Mouse (Mus musculus) CH12.LX (cell line): Measurements from ENCODE around the gene Sod3. TPM values are rescaled to one million over a fixed set of nuclear protein-coding genes. Genes with fewer than 3 reads are reported as not detected.

Experiments used
- DNase-seq: peaks from one replicate; pipeline ENCODE4 v3.0.0-alpha.2; 2013; ENCODE audit errors: extremely low read depth
- H3K27ac ChIP-seq: 2 replicates; pipeline ENCODE4 v1.5.1; 2012; ENCODE audit warnings: low read depth, mild to moderate bottlenecking, control low read depth, moderate library complexity; ENCODE audit not compliant: insufficient read depth
- H3K27me3 ChIP-seq: replicated peaks from 2 replicates; pipeline ENCODE3; 2012; ENCODE audit warnings: inconsistent platforms
- H3K36me3 ChIP-seq, 2 experiments: replicated peaks in 1 of 2; 2 replicates each; pipeline versions ENCODE3 to v1.6.1; 2012; ENCODE audit warnings: inconsistent platforms in 1 of 2, low read length in 1 of 2, mild to moderate bottlenecking in 1 of 2, mixed read lengths in 1 of 2, moderate library complexity in 1 of 2; ENCODE audit not compliant: control insufficient read depth in 1 of 2, insufficient read depth in 1 of 2
- H3K4me1 ChIP-seq, 2 experiments: 2 replicates each; pipeline ENCODE4 v1.6.1; 2012; ENCODE audit warnings: inconsistent platforms in 1 of 2, moderate library complexity in 1 of 2; ENCODE audit not compliant: insufficient read depth in 2 of 2, control insufficient read depth in 1 of 2
- H3K4me2 ChIP-seq: 2 replicates; pipeline ENCODE4 v1.6.1; 2012; ENCODE audit warnings: low read depth, mild to moderate bottlenecking, control low read depth; ENCODE audit not compliant: poor library complexity, insufficient read depth, severe bottlenecking
- H3K4me3 ChIP-seq, 3 experiments: fragments of 150-350 bp in 1 of 3; sonication (generic) in 1 of 3; replicated peaks in 1 of 3; 2 replicates each; pipeline versions ENCODE3 to v1.5.1; 2011 to 2012; ENCODE audit warnings: low read depth in 2 of 3, low read length in 2 of 3, mild to moderate bottlenecking in 2 of 3, moderate library complexity in 2 of 3, control low read depth in 1 of 3, improper control_type of control experiment in 1 of 3, inconsistent platforms in 1 of 3, mixed read lengths in 1 of 3; ENCODE audit not compliant: poor library complexity in 1 of 3
- H3K79me2 ChIP-seq: replicated peaks from 2 replicates; pipeline ENCODE4 v1.6.1; 2012; ENCODE audit warnings: mild to moderate bottlenecking, moderate library complexity; ENCODE audit not compliant: control insufficient read depth, poor library complexity, insufficient read depth, severe bottlenecking; ENCODE audit errors: extremely low read depth
- H3K9ac ChIP-seq: 2 replicates; pipeline ENCODE4 v1.6.1; 2012; ENCODE audit warnings: low read depth, mild to moderate bottlenecking, control low read depth, moderate library complexity; ENCODE audit not compliant: insufficient read depth
- H3K9me3 ChIP-seq: replicated peaks from 2 replicates; pipeline ENCODE3; 2012; ENCODE audit warnings: low read length, inconsistent platforms, mixed read lengths
- CHD1 ChIP-seq: IDR thresholded peaks from 2 replicates; pipeline ENCODE4 v1.6.1; 2012; ENCODE audit warnings: low read depth, low read length, improper control_type of control experiment, inconsistent platforms
- CTCF ChIP-seq, 2 experiments: IDR thresholded peaks in 1 of 2; conservative IDR thresholded peaks in 1 of 2; 2 replicates each; pipeline ENCODE4 v1.5.1; 2011 to 2012; ENCODE audit warnings: low read depth in 2 of 2, low read length in 2 of 2, improper control_type of control experiment in 1 of 2, inconsistent platforms in 1 of 2, mild to moderate bottlenecking in 1 of 2, moderate library complexity in 1 of 2
- E2F4 ChIP-seq: IDR thresholded peaks from 2 replicates; pipeline ENCODE4 v1.6.1; 2011; ENCODE audit warnings: low read depth, low read length, improper control_type of control experiment; ENCODE audit not compliant: insufficient replicate concordance
- EP300 ChIP-seq: IDR thresholded peaks from 2 replicates; pipeline ENCODE4 v1.6.1; 2011; ENCODE audit warnings: low read length, improper control_type of control experiment
- ETS1 ChIP-seq: conservative IDR thresholded peaks from 2 replicates; pipeline ENCODE4 v1.6.1; 2012; ENCODE audit warnings: low read depth, mild to moderate bottlenecking, inconsistent platforms, low read length, improper control_type of control experiment, moderate library complexity
- HCFC1 ChIP-seq: IDR thresholded peaks from 2 replicates; pipeline ENCODE4 v1.6.1; 2012; ENCODE audit warnings: low read depth, mild to moderate bottlenecking, inconsistent platforms, low read length, improper control_type of control experiment
- JUN ChIP-seq: IDR thresholded peaks from 2 replicates; pipeline ENCODE4 v1.6.1; 2011; ENCODE audit warnings: low read depth, mild to moderate bottlenecking, low read length, improper control_type of control experiment, moderate library complexity; ENCODE audit not compliant: insufficient read depth
- KAT2A ChIP-seq: IDR thresholded peaks from 2 replicates; pipeline ENCODE4 v1.6.1; 2012; ENCODE audit warnings: low read length, improper control_type of control experiment, inconsistent platforms; ENCODE audit not compliant: insufficient replicate concordance
- MAFK ChIP-seq: IDR thresholded peaks from 2 replicates; pipeline ENCODE4 v1.6.1; 2011; ENCODE audit warnings: low read length, improper control_type of control experiment; ENCODE audit not compliant: insufficient replicate concordance
- MAZ ChIP-seq: IDR thresholded peaks from 2 replicates; pipeline ENCODE4 v1.6.1; 2012; ENCODE audit warnings: low read depth, mild to moderate bottlenecking, inconsistent platforms, low read length, improper control_type of control experiment, moderate library complexity
- MEF2A ChIP-seq: IDR thresholded peaks from 2 replicates; pipeline ENCODE4 v1.6.1; 2014; ENCODE audit warnings: low read depth, mild to moderate bottlenecking, inconsistent platforms, low read length, improper control_type of control experiment, borderline replicate concordance
- MYC ChIP-seq: IDR thresholded peaks from 2 replicates; pipeline ENCODE4 v1.6.1; 2011; ENCODE audit warnings: low read depth, mild to moderate bottlenecking, improper control_type of control experiment, low read length
- PAX5 ChIP-seq: IDR thresholded peaks from 2 replicates; pipeline ENCODE4 v1.6.1; 2012; ENCODE audit warnings: low read length, inconsistent platforms, mixed read lengths
- POLR2AphosphoS2 ChIP-seq: IDR thresholded peaks from 2 replicates; pipeline ENCODE4 v1.6.1; 2011; ENCODE audit warnings: low read depth, low read length, improper control_type of control experiment
- SIN3A ChIP-seq: IDR thresholded peaks from 2 replicates; pipeline ENCODE4 v1.6.1; 2012; ENCODE audit warnings: low read length, improper control_type of control experiment, inconsistent platforms
- SMC3 ChIP-seq: IDR thresholded peaks from 2 replicates; pipeline ENCODE4 v1.6.1; 2011; ENCODE audit warnings: low read depth, low read length, improper control_type of control experiment
- TCF12 ChIP-seq: IDR thresholded peaks from 2 replicates; pipeline ENCODE4 v1.6.1; 2014; ENCODE audit warnings: low read depth, mild to moderate bottlenecking, inconsistent platforms, low read length, improper control_type of control experiment
- UBTF ChIP-seq: IDR thresholded peaks from 2 replicates; pipeline ENCODE4 v1.6.1; 2012; ENCODE audit warnings: low read depth, mild to moderate bottlenecking, inconsistent platforms, low read length, improper control_type of control experiment, moderate library complexity
- USF1 ChIP-seq: IDR thresholded peaks from 2 replicates; pipeline ENCODE4 v1.6.1; 2014; ENCODE audit warnings: low read depth, mild to moderate bottlenecking, inconsistent platforms, low read length, improper control_type of control experiment
- USF2 ChIP-seq: conservative IDR thresholded peaks from 2 replicates; pipeline ENCODE4 v1.6.1; 2011; ENCODE audit warnings: low read depth, low read length, improper control_type of control experiment
- ZNF384 ChIP-seq: IDR thresholded peaks from 2 replicates; pipeline ENCODE4 v1.6.1; 2012; ENCODE audit warnings: low read depth, low read length, improper control_type of control experiment, inconsistent platforms
- dilution Hi-C: fragments of 300-500 bp; cut with MboI; formaldehyde crosslinking; loops from 2 replicates; pipeline ENCODE4 v1.14.3; 2020; ENCODE audit warnings: low sequenced_read_pairs; ENCODE audit not compliant: extremely low pct_unique_long_range_greater_than_20kb, extremely low pct_ligation_motif_present
- in situ Hi-C: fragments of 300-500 bp; cut with MboI; formaldehyde crosslinking; loops from 3 replicates; pipeline ENCODE4 v1.14.3; 2019; ENCODE audit warnings: low sequenced_read_pairs, low pct_ligation_motif_present, low pct_unique_long_range_greater_than_20kb, mixed read lengths
- polyA plus RNA-seq: library from polyadenylated mRNA; unstranded; fragments of >175 nt; gene quantifications from 2 replicates; pipeline ENCODE4 v1.2.1, GENCODE M21; 2012; ENCODE audit warnings: low read depth; ENCODE audit not compliant: insufficient read length
- total RNA-seq, 2 experiments: library from RNA; depleted of rRNA; stranded (reverse); fragments of 300-350 nt in 1 of 2; fragments of >200 nt in 1 of 2; gene quantifications; 2 replicates each; pipeline ENCODE4 v1.2.3; 2012 to 2014

Sod3 gene
- total RNA-seq (2012; rRNA removed) (not detected in 2 replicates), total RNA-seq (2014; rRNA removed) (not detected in 2 replicates), polyA plus RNA-seq (not detected in 2 replicates)

DNA sequence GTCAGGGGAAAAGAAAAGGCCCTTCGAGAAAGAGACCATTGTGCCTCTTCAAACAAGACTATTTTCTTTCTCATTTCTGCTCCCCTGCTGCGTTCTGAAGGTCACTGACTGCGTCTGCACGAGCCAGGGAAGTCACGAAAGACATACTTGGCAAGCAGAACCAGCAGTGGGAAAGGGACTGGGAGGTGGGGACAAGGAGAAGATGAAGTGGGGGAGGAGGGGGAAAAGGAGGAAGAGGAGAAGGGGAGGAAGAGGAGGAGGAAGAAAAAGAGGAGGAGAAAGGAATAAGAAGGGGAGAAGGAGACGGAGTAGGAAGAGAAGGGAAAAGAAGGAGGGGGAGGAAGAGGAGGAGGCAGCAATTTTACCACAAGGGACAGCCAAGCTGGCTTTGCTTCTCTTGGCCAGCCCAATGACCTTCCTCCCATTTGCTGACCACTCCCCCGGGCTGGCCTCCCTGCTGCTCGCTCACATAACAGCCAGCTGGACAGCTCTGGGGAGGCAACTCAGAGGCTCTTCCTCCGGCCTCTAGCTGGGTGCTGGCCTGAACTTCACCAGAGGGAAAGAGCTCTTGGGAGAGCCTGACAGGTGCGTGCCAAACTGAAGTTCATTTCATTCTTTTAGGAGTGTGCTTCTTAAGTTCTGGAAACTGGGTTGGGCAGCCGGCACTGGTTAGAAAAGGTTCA, at the start of gene Sod3:
TSS of gene Sod3 (plus strand) at position 324 of the 683 bp plus-strand sequence.
- no peaks in the 10 kb centered on the region for H3K36me3 ChIP-seq
- dilution Hi-C loops: no loop called here
- H3K9me3 ChIP-seq: no peaks in the 10 kb centered on the region
- no peak for DNase-seq
- H3K4me1 ChIP-seq: peaks cover 0 to 12% of the 10 kb centered on the region in 2 experiments; a peak in 2 of 4 replicates
- no peak within 1 kb of the TSS for H3K4me3 ChIP-seq
- no peaks in the 10 kb centered on the region for H3K27me3 ChIP-seq
- in situ Hi-C loops: no loop called here
- H3K79me2 ChIP-seq: no peaks in the 10 kb centered on the region
- no peak within 1 kb of the TSS for H3K27ac ChIP-seq
- H3K4me2 ChIP-seq: no peak within 1 kb of the TSS
- H3K9ac ChIP-seq: no peak within 1 kb of the TSS
- TF ChIP-seq JUN: no peak
- TF ChIP-seq SIN3A: no peak
- TF ChIP-seq CHD1: no peak
- TF ChIP-seq HCFC1: no peak
- no peak for TF ChIP-seq EP300
- TF ChIP-seq KAT2A: no peak
- TF ChIP-seq E2F4: no peak
- TF ChIP-seq MAZ: no peak
- no peak for TF ChIP-seq POLR2AphosphoS2
- no peak for TF ChIP-seq USF1
- TF ChIP-seq MYC: no peak
- TF ChIP-seq SMC3: no peak
- TF ChIP-seq CTCF (conservative IDR thresholded peaks at IDR 0.05 in 1 of 2, IDR thresholded peaks at IDR 0.05 in 1 of 2; ENCODE audit: low read depth in 2 of 2, low read length in 2 of 2): no peak
- no peak for TF ChIP-seq ZNF384
- no peak for TF ChIP-seq MEF2A

DNA sequence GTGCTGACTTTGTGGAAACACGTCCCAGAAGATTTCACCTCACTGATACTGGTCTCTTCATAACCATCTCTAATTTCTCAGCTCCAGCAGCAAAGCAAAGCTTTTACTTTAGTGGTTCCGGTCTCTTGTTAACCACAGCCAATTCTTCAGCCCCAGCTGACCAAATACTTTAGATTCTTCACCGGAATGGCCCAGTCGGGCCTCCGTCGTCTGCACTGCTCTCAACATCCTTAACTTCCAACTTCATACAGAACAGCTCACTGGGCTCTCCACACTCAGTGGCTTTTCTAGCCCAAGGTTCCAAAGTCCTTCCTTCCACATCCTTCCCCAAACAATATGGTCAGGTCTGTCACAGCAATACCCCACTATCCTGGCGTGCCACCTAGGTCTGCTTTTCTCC, 46.7 kb upstream of the Sod3 start:
- no peaks in the 10 kb centered on the region for H3K4me1 ChIP-seq
- no peak overlapping the region for H3K4me2 ChIP-seq
- in situ Hi-C loops (no loop called here), dilution Hi-C loops (no loop called here)
- no peaks in the 10 kb centered on the region for H3K9me3 ChIP-seq
- H3K27me3 ChIP-seq: no peaks in the 10 kb centered on the region
- no peak for DNase-seq
- no peak overlapping the region for H3K27ac ChIP-seq
- no peak overlapping the region for H3K4me3 ChIP-seq
- no peaks in the 10 kb centered on the region for H3K79me2 ChIP-seq
- no peaks in the 10 kb centered on the region for H3K36me3 ChIP-seq
- no peak for TF ChIP-seq UBTF
- no peak for TF ChIP-seq USF2
- no peak for TF ChIP-seq ETS1
- TF ChIP-seq TCF12: no peak
- no peak for TF ChIP-seq MAFK
- TF ChIP-seq HCFC1: no peak
- no peak for TF ChIP-seq PAX5
- TF ChIP-seq CHD1: no peak
- H3K9ac ChIP-seq: no peak overlapping the region
